8 mouse cellular contexts compared by ENCODE assay signal in the genomic region with DNA sequence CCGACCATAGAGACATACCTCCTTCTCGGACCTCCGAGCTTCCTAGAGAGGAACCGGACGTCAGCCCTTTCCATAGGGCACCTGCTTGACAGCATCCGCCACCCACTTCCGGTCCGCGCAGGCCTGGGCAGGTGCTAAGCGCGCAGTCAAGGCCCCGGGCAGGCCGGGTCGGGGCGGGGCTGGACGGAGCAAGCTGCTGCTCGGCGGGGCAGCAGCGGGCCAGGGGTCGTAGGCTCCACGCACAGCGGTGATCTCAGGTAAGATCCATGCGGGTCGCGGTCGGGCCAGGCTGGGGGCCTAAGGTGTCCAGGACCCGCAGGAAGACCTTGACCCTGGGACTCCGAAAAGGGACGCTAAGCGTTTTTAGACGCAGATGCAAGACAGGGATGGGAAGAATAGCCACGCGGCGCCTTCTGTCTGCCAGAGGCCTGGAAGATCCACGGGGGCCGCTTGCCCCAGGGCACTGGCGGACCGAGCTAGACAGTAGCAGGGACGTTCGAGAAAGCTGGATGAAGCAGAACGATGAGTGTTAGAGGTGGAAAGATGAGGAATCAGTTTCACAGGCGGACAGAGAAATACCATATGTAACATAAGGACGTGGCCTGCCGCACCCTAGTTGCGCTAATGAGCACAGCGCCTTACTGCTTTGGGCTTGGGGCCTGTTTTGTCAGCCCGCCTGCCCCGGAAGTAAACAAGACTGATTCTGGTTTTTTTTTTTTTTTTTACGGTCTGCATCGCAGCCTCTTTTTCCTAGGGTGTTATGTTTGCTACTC. TPM values are rescaled to one million over a fixed set of nuclear protein-coding genes. Genes with fewer than 3 reads are reported as not detected.
DNase-seq lines count a peak whose midpoint lies in the region; ATAC-seq lines count a peak whose summit lies in the region.

A gene (plus strand): TSS at position 130 of the 773 bp plus-strand sequence.

- peak within 1 kb of the TSS; percentile 76 for H3K27ac ChIP-seq in hindbrain, embryonic 11.5 days (ENCODE audit: low read depth, low read length)

- H3K9me3 ChIP-seq in hindbrain, embryonic 11.5 days (ENCODE audit: control insufficient read depth, low read length), result no peaks in the 10 kb centered on the region

- peak; percentile 99 for ATAC-seq in hindbrain, embryonic 11.5 days (ENCODE audit: low FRiP score)

- H3K27me3 ChIP-seq in hindbrain, embryonic 11.5 days (ENCODE audit: control insufficient read depth, insufficient read depth, low read length), result no peaks in the 10 kb centered on the region

- peak within 1 kb of the TSS; percentile 67 for H3K4me3 ChIP-seq in hindbrain, embryonic 11.5 days (ENCODE audit: low read depth, low read length)

- WGBS in hindbrain, embryonic 11.5 days, result under 1% methylated on average over 50 of the region's 50 CpGs

- H3K36me3 ChIP-seq in hindbrain, embryonic 11.5 days (ENCODE audit: control insufficient read depth, insufficient read depth, low read length), result 0 out of 2 replicates have a peak, but pooled peaks cover 5% of the 10 kb centered on the region

- H3K4me2 ChIP-seq in hindbrain, embryonic 11.5 days (replicated peaks; ENCODE audit: low read depth, low read length), result peak within 1 kb of the TSS; percentile 50

- H3K9ac ChIP-seq in hindbrain, embryonic 11.5 days (ENCODE audit: low read depth, low read length), result peak within 1 kb of the TSS; percentile 78

- H3K4me1 ChIP-seq in hindbrain, embryonic 11.5 days (replicated peaks; ENCODE audit: control insufficient read depth, insufficient read depth, low read length), result no peaks in the 10 kb centered on the region

- DNase-seq in Muller cell, postnatal 12 days (ENCODE audit: inconsistent ontology term), result peak; percentile 95
- DNase-seq in cerebellum, adult 9-11 months, result peak; percentile 95
- DNase-seq in frontal cortex, adult 2 months (ENCODE audit: extremely low spot score in 1 of 2, low spot score in 1 of 2), result peak; percentile 90 to 95
- peak; percentile 93 for DNase-seq in hindbrain, embryonic 11.5 days (ENCODE audit: low spot score)
- peak; percentile 87 to 91 for DNase-seq in layer of hippocampus, postnatal 10 days (ENCODE audit: low spot score in 2 of 2)
- peak; percentile 93 for DNase-seq in lung, postnatal 10 days
- DNase-seq in ovary, postnatal 36 days (ENCODE audit: low spot score), result peak; percentile 89
- DNase-seq in thymus, postnatal 25 days, result peak; percentile 86

RNA-seq across cellular contexts. Expression of the gene that starts here (rescaled TPM):
- 13.9 and 16.1 TPM in 2 replicates for polyA plus RNA-seq in frontal cortex, adult 2 months (2012; rRNA removed)
- 0.53 and 1.3 TPM in 2 replicates for polyA plus RNA-seq in hindbrain, embryonic 11.5 days (2014; fragmentation: Nextera tagmentation; extraction: Ambion mirVana)
- 10 to 100 TPM; 14.7 to 17.5 TPM for total RNA-seq in layer of hippocampus, postnatal 10 days (2021)

Comparison
In these comparisons a context has a peak if more than half of its experiments do, and no peak if none do; other contexts are left out.
1. Peak in every context shown above with its lines: DNase-seq, ATAC-seq, H3K4me3 ChIP-seq and H3K27ac ChIP-seq.